In the genomic region with DNA sequence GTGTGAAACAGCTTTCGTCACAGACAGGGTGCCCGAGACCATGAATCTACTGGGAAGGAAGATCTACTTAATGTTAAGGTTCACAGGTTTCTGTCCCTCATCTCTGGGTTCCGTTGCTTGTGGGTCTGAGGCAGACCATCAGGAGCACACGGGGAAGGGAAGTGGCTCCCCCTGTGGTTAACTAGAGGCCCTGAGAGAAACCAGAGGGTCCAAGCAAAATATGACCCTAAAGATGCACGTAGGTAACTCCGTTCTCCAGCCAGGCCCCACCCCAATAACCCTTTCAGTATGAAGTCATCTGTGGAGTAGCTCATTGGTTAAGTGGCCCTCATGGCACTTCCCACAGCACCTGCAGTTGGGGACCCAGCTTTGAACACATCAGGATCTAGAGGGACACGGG, we compare ENCODE assay signal across 34 mouse cellular contexts. TPM values are rescaled to one million over a fixed set of nuclear protein-coding genes. Genes with fewer than 3 reads are reported as not detected.
A peak's percentile ranks its signal among the peaks of the same experiment; 100 is the strongest.
DNase-seq lines count a peak whose midpoint lies in the region; ATAC-seq and TF ChIP-seq lines count a peak whose summit lies in the region.
"Had no signal": no experiment of that assay in that cellular context is flagged by ENCODE, and none has a peak within 500 bp of the region (broad histone marks: within the 10 kb centered on the region; RNA-seq: fewer than 3 reads in every experiment).

No protein-coding gene starts in this region.

- H3K36me3 ChIP-seq in liver, embryonic 14.5 days (replicated peaks; ENCODE audit: control insufficient read depth, insufficient read depth, low read depth), result no peaks in the 10 kb centered on the region
- H3K36me3 ChIP-seq in forebrain, embryonic 11.5 days (ENCODE audit: control insufficient read depth, insufficient read depth, low read length), result no peaks in the 10 kb centered on the region
- no peaks in the 10 kb centered on the region for H3K36me3 ChIP-seq in embryonic facial prominence, embryonic 10.5 days (replicated peaks)
- H3K36me3 ChIP-seq: heart, embryonic 13.5 days; hindbrain, embryonic 12.5 days; limb, embryonic 15.5 days; lung, embryonic 15.5 days; midbrain, embryonic 12.5 days; stomach, embryonic 15.5 days had no signal

- TF ChIP-seq CTCF in liver, embryonic 14.5 days (IDR thresholded peaks at IDR 0.05; ENCODE audit: low read depth), result 0 out of 2 replicates have a peak, but pooled peaks have one; percentile 9
- TF ChIP-seq CTCF in bone marrow, adult 2 months (IDR thresholded peaks at IDR 0.05; ENCODE audit: control insufficient read depth, insufficient read depth, low read length), result no peak

- no peak for DNase-seq in liver, embryonic 14.5 days (ENCODE audit: low read depth in 3 of 3, low spot score in 3 of 3)
- no peak for DNase-seq in liver
- DNase-seq in adrenal gland, postnatal 10 days, result no peak
- no peak for DNase-seq in forebrain, embryonic 11.5 days (ENCODE audit: low spot score)
- DNase-seq in embryonic facial prominence, embryonic 10.5 days (ENCODE audit: low spot score), result no peak
- DNase-seq: adrenal gland, postnatal 25 days; cerebellum, adult 11-12 months; cerebellum, postnatal 14 days; embryo, embryonic 11 days; heart, postnatal 14 days; kidney, adult 2 months; kidney, postnatal 10 days; left cerebral cortex, postnatal 4 days; lung, postnatal 4 days; right cerebral cortex, postnatal 25 days; thymus, adult 2 months had no signal

- H3K4me2 ChIP-seq in liver, embryonic 14.5 days (ENCODE audit: low read depth), result no peak overlapping the region
- H3K4me2 ChIP-seq in forebrain, embryonic 11.5 days (ENCODE audit: low read depth, low read length, severe bottlenecking), result no peak overlapping the region
- H3K4me2 ChIP-seq: heart, embryonic 13.5 days; hindbrain, embryonic 12.5 days; limb, embryonic 15.5 days; lung, embryonic 15.5 days; midbrain, embryonic 12.5 days; stomach, embryonic 15.5 days had no signal

- ATAC-seq in liver, embryonic 14.5 days (ENCODE audit: insufficient read depth), result no peak
- ATAC-seq in granulocyte monocyte progenitor cell, adult 5-6 weeks (replicated peaks; ENCODE audit: poor library complexity, severe bottlenecking), result peak; percentile 57
- ATAC-seq in monocyte, adult 5-6 weeks (replicated peaks; ENCODE audit: insufficient number of reproducible peaks, low FRiP score, low TSS enrichment, poor library complexity, severe bottlenecking), result peak; percentile 5; the same call in 1 of the 2 replicates
- ATAC-seq in forebrain, embryonic 11.5 days (replicated peaks; ENCODE audit: low FRiP score), result no peak
- ATAC-seq: forebrain, embryonic 14.5 days had no signal

- H3K27ac ChIP-seq in liver, embryonic 14.5 days, result no peak overlapping the region
- H3K27ac ChIP-seq in bone marrow, adult 2 months (ENCODE audit: control insufficient read depth, insufficient read depth, low read depth, low read length, poor library complexity), result peak overlapping the region; percentile 75
- H3K27ac ChIP-seq in forebrain, embryonic 11.5 days (ENCODE audit: low read depth, low read length), result no peak overlapping the region
- no peak overlapping the region for H3K27ac ChIP-seq in embryonic facial prominence, embryonic 10.5 days (replicated peaks)
- H3K27ac ChIP-seq: heart, embryonic 13.5 days; hindbrain, embryonic 12.5 days; left cerebral cortex, adult 2 months; limb, embryonic 15.5 days; lung, embryonic 15.5 days; midbrain, embryonic 12.5 days; stomach, embryonic 15.5 days had no signal

- no peak for TF ChIP-seq POLR2A in bone marrow, adult 2 months (IDR thresholded peaks at IDR 0.05; ENCODE audit: borderline replicate concordance, control insufficient read depth, low read depth, low read length)

- WGBS in liver, embryonic 14.5 days (ENCODE audit: insufficient replicate concordance), result 37% methylated on average over 7 of the region's 7 CpGs
- WGBS in bone marrow, adult 2 months, result 29% methylated on average over 7 of the region's 7 CpGs
- WGBS in forebrain, embryonic 11.5 days, result 91% methylated on average over 7 of the region's 7 CpGs
- 91% methylated on average over 7 of the region's 7 CpGs for WGBS in embryonic facial prominence, embryonic 10.5 days

- no peak overlapping the region for H3K9ac ChIP-seq in liver, embryonic 14.5 days (replicated peaks)
- no peak overlapping the region for H3K9ac ChIP-seq in forebrain, embryonic 11.5 days (ENCODE audit: low read length)
- H3K9ac ChIP-seq: heart, embryonic 13.5 days; hindbrain, embryonic 12.5 days; limb, embryonic 15.5 days; lung, embryonic 15.5 days; midbrain, embryonic 12.5 days; stomach, embryonic 15.5 days had no signal

- no peaks in the 10 kb centered on the region for H3K9me3 ChIP-seq in liver, embryonic 14.5 days (ENCODE audit: control insufficient read depth, low read length)
- no peaks in the 10 kb centered on the region for H3K9me3 ChIP-seq in forebrain, embryonic 11.5 days (ENCODE audit: control insufficient read depth, low read length)
- no peaks in the 10 kb centered on the region for H3K9me3 ChIP-seq in embryonic facial prominence, embryonic 10.5 days
- H3K9me3 ChIP-seq: heart, embryonic 13.5 days; hindbrain, embryonic 12.5 days; limb, embryonic 15.5 days; lung, embryonic 15.5 days; midbrain, embryonic 12.5 days; stomach, embryonic 15.5 days had no signal

- H3K4me1 ChIP-seq in liver, embryonic 14.5 days (replicated peaks; ENCODE audit: control insufficient read depth in 2 of 2, insufficient read depth in 2 of 2, low read length in 1 of 2), result peaks cover 0 to 9% of the 10 kb centered on the region in 2 experiments; a peak in 1 of 4 replicates
- H3K4me1 ChIP-seq in bone marrow, adult 2 months (ENCODE audit: control insufficient read depth, insufficient read depth, low read length), result peaks cover 17% of the 10 kb centered on the region
- H3K4me1 ChIP-seq in forebrain, embryonic 11.5 days (replicated peaks; ENCODE audit: control insufficient read depth, insufficient read depth, low read length), result peaks cover 3% of the 10 kb centered on the region; the same call in 1 of the 2 replicates
- peaks cover 31% of the 10 kb centered on the region for H3K4me1 ChIP-seq in embryonic facial prominence, embryonic 10.5 days
- H3K4me1 ChIP-seq: limb, embryonic 15.5 days; stomach, embryonic 15.5 days had no signal

- TF ChIP-seq EP300 in liver, embryonic 14.5 days (IDR thresholded peaks at IDR 0.05; ENCODE audit: low read depth), result no peak

- H3K4me3 ChIP-seq in liver, embryonic 14.5 days (ENCODE audit: insufficient read depth in 1 of 2, low read depth in 2 of 2, low read length in 2 of 2), result no peak overlapping the region
- no peak overlapping the region for H3K4me3 ChIP-seq in bone marrow, adult 2 months (replicated peaks; ENCODE audit: control insufficient read depth, low read depth, low read length)
- no peak overlapping the region for H3K4me3 ChIP-seq in forebrain, embryonic 11.5 days (ENCODE audit: low read depth, low read length)
- no peak overlapping the region for H3K4me3 ChIP-seq in embryonic facial prominence, embryonic 10.5 days
- H3K4me3 ChIP-seq: heart, embryonic 13.5 days; hindbrain, embryonic 12.5 days; left cerebral cortex, adult 2 months; limb, embryonic 15.5 days; lung, embryonic 15.5 days; midbrain, embryonic 12.5 days; stomach, embryonic 15.5 days had no signal

- no peaks in the 10 kb centered on the region; the same call in none of the 2 replicates for H3K27me3 ChIP-seq in liver, embryonic 14.5 days (ENCODE audit: control insufficient read depth, insufficient read depth, low read length)
- H3K27me3 ChIP-seq in forebrain, embryonic 11.5 days (ENCODE audit: control insufficient read depth, insufficient read depth, low read length), result no peaks in the 10 kb centered on the region
- no peaks in the 10 kb centered on the region for H3K27me3 ChIP-seq in embryonic facial prominence, embryonic 10.5 days (replicated peaks; ENCODE audit: low read depth, poor library complexity, severe bottlenecking)
- H3K27me3 ChIP-seq: heart, embryonic 13.5 days; hindbrain, embryonic 12.5 days; limb, embryonic 15.5 days; lung, embryonic 15.5 days; midbrain, embryonic 12.5 days; stomach, embryonic 15.5 days had no signal

RNA-seq across cellular contexts. Expression of a gene that starts 6.0 kb away (rescaled TPM):
- polyA plus RNA-seq in liver, embryonic 14.5 days (2012; rRNA removed), result not detected in 2 replicates
- polyA plus RNA-seq in liver, embryonic 14.5 days (2014; fragmentation: Nextera tagmentation; extraction: Ambion mirVana), result not detected in 2 replicates
- polyA plus RNA-seq in bone marrow, adult 2 months (2011; ENCODE audit: insufficient read depth, insufficient read length, low replicate concordance, missing spikeins), result not detected in 2 replicates
- total RNA-seq in granulocyte monocyte progenitor cell, adult 5-6 weeks (2014; fragmentation: Nextera tagmentation), result not detected in 2 replicates
- total RNA-seq in granulocyte monocyte progenitor cell, adult 5-6 weeks (2017), result not detected in 2 replicates
- not detected in 3 replicates for total RNA-seq in monocyte, adult 5-6 weeks (2017)
- not detected for total RNA-seq in adrenal gland, postnatal 10 days (2021)
- not detected in 2 replicates for polyA plus RNA-seq in forebrain, embryonic 11.5 days (2014; fragmentation: Nextera tagmentation; extraction: Ambion mirVana)
- polyA plus RNA-seq in embryonic facial prominence, embryonic 10.5 days (2016; fragmentation: Nextera tagmentation; extraction: Ambion mirVana), result not detected in 2 replicates
- total RNA-seq: adrenal gland, postnatal 25 days; gastrocnemius, adult 8-10 months; heart, adult 18-20 months; heart, postnatal 14 days; layer of hippocampus, postnatal 10 days; left cerebral cortex, adult 2 months; left cerebral cortex, postnatal 4 days; MEL had no signal
- polyA plus RNA-seq: embryonic facial prominence, embryonic 14.5 days; forebrain, embryonic 14.5 days; frontal cortex, adult 2 months; heart, embryonic 13.5 days; hindbrain, embryonic 12.5 days; kidney, adult 2 months; limb, embryonic 15.5 days; lung, embryonic 15.5 days; midbrain, embryonic 12.5 days; neural tube, embryonic 11.5 days; stomach, embryonic 15.5 days; thymus, adult 2 months had no signal

RNA-seq across cellular contexts. Expression of a gene that starts 9.2 kb away (rescaled TPM):
- polyA plus RNA-seq in liver, embryonic 14.5 days (2012; rRNA removed), result 8.9 and 9.4 TPM in 2 replicates
- polyA plus RNA-seq in liver, embryonic 14.5 days (2014; fragmentation: Nextera tagmentation; extraction: Ambion mirVana), result 6.4 and 7.9 TPM in 2 replicates
- 13.0 and 46.2 TPM in 2 replicates for polyA plus RNA-seq in bone marrow, adult 2 months (2011; ENCODE audit: insufficient read depth, insufficient read length, low replicate concordance, missing spikeins)
- 177 and 196 TPM in 2 replicates for total RNA-seq in granulocyte monocyte progenitor cell, adult 5-6 weeks (2014; fragmentation: Nextera tagmentation)
- total RNA-seq in granulocyte monocyte progenitor cell, adult 5-6 weeks (2017), result 132 and 194 TPM in 2 replicates
- total RNA-seq in monocyte, adult 5-6 weeks (2017), result 211 to 356 TPM (median 215 TPM) in 3 replicates
- total RNA-seq in adrenal gland, postnatal 10 days (2021), result 10 to 100 TPM; 15.8 to 21.2 TPM
- polyA plus RNA-seq in forebrain, embryonic 11.5 days (2014; fragmentation: Nextera tagmentation; extraction: Ambion mirVana), result 11.4 and 14.3 TPM in 2 replicates
- polyA plus RNA-seq in embryonic facial prominence, embryonic 10.5 days (2016; fragmentation: Nextera tagmentation; extraction: Ambion mirVana), result 10.7 and 12.2 TPM in 2 replicates

RNA-seq across cellular contexts. Expression of a gene that starts 20.4 kb away (rescaled TPM):
- polyA plus RNA-seq in liver, embryonic 14.5 days (2012; rRNA removed), result 8.8 and 15.3 TPM in 2 replicates
- 29.1 and 29.8 TPM in 2 replicates for polyA plus RNA-seq in liver, embryonic 14.5 days (2014; fragmentation: Nextera tagmentation; extraction: Ambion mirVana)
- polyA plus RNA-seq in bone marrow, adult 2 months (2011; ENCODE audit: insufficient read depth, insufficient read length, low replicate concordance, missing spikeins), result 20.6 and 37.0 TPM in 2 replicates
- 37.4 and 79.2 TPM in 2 replicates for total RNA-seq in granulocyte monocyte progenitor cell, adult 5-6 weeks (2014; fragmentation: Nextera tagmentation)
- total RNA-seq in granulocyte monocyte progenitor cell, adult 5-6 weeks (2017), result 87.9 and 103 TPM in 2 replicates
- total RNA-seq in monocyte, adult 5-6 weeks (2017), result 91.7 to 129 TPM (median 116 TPM) in 3 replicates
- total RNA-seq in adrenal gland, postnatal 10 days (2021), result 100 to 1,000 TPM; 116 to 135 TPM
- 97.6 and 102 TPM in 2 replicates for polyA plus RNA-seq in forebrain, embryonic 11.5 days (2014; fragmentation: Nextera tagmentation; extraction: Ambion mirVana)
- polyA plus RNA-seq in embryonic facial prominence, embryonic 10.5 days (2016; fragmentation: Nextera tagmentation; extraction: Ambion mirVana), result 56.2 and 58.9 TPM in 2 replicates

Comparison
In these comparisons a context has a peak if more than half of its experiments do, and no peak if none do; other contexts are left out.
1. ATAC-seq: peak in granulocyte monocyte progenitor cell, adult 5-6 weeks (single experiment) and monocyte, adult 5-6 weeks (single experiment); none in liver, embryonic 14.5 days (single experiment) and forebrain, embryonic 11.5 days (single experiment).